Mouse (Mus musculus) midbrain, postnatal 0 days (tissue): ENCODE data around the gene Asns. TPM values are rescaled to one million over a fixed set of nuclear protein-coding genes. Genes with fewer than 3 reads are reported as not detected.

Experiments
- ATAC-seq: fragments of 200-750 bp; cut with Nextera tagmentation; 2 replicates; pipeline ENCODE4 v1.8.0; 2017; ENCODE audit warnings: moderate number of reproducible peaks, mild to moderate bottlenecking, moderate TSS enrichment, moderate library complexity; ENCODE audit not compliant: low FRiP score
- DNase-seq: peaks from one replicate; pipeline ENCODE4 v3.0.0-alpha.2; 2015; ENCODE audit warnings: low spot score
- H3K27ac ChIP-seq: fragments of 300-500 bp; sonication (generic); 2 replicates; pipeline ENCODE4 v1.5.1; 2014; ENCODE audit warnings: low read depth, mild to moderate bottlenecking, low read length, mixed read lengths
- H3K27me3 ChIP-seq: fragments of 300-500 bp; sonication (generic); 2 replicates; pipeline ENCODE4 v1.6.1; 2014; ENCODE audit warnings: low read length, control low read depth, mixed read lengths; ENCODE audit not compliant: insufficient read depth
- H3K36me3 ChIP-seq: fragments of 300-500 bp; sonication (generic); 2 replicates; pipeline ENCODE4 v1.6.1; 2014; ENCODE audit warnings: low read length, control low read depth, mixed read lengths; ENCODE audit not compliant: insufficient read depth
- H3K4me1 ChIP-seq: fragments of 300-500 bp; sonication (generic); 2 replicates; pipeline ENCODE4 v1.6.1; 2014; ENCODE audit warnings: mild to moderate bottlenecking, control low read depth, antibody characterized with exemption, low read length, mixed read lengths; ENCODE audit not compliant: insufficient read depth
- H3K4me2 ChIP-seq: fragments of 300-500 bp; sonication (generic); 2 replicates; pipeline ENCODE4 v1.6.1; 2014; ENCODE audit warnings: low read depth, mild to moderate bottlenecking, low read length, mixed read lengths; ENCODE audit not compliant: poor library complexity, severe bottlenecking
- H3K4me3 ChIP-seq: fragments of 300-500 bp; sonication (generic); 2 replicates; pipeline ENCODE4 v1.5.1; 2014; ENCODE audit warnings: low read depth, mild to moderate bottlenecking, low read length, moderate library complexity
- H3K9ac ChIP-seq: fragments of 300-500 bp; sonication (generic); replicated peaks from 2 replicates; pipeline ENCODE4 v1.6.1; 2014; ENCODE audit warnings: mild to moderate bottlenecking, low read length, moderate library complexity, mixed read lengths; ENCODE audit not compliant: poor library complexity, severe bottlenecking
- H3K9me3 ChIP-seq: fragments of 300-500 bp; sonication (generic); 2 replicates; pipeline ENCODE4 v1.6.1; 2016; ENCODE audit warnings: low read length, control low read depth
- CTCF ChIP-seq: IDR thresholded peaks from 2 replicates; pipeline ENCODE4 v1.5.1; 2016; ENCODE audit warnings: antibody characterized with exemption, mild to moderate bottlenecking
- WGBS: fragments of 180-500 bp; shearing (Covaris S2); extraction: QIAGEN DNeasy Blood & Tissue Kit; methylation state at CpG from one replicate; pipeline ENCODE4 v1.1.7; 2014; 5-methylcytosine and 5-hydroxymethylcytosine counted together
- polyA plus RNA-seq: library from polyadenylated mRNA; unstranded; fragments of >200 nt; fragmentation: Nextera tagmentation; extraction: Ambion mirVana; gene quantifications from 2 replicates; pipeline ENCODE4 v1.2.1, GENCODE M21; 2015
- total RNA-seq: library from RNA; depleted of rRNA; stranded (reverse); fragments of >200 nt; gene quantifications from 2 replicates; pipeline ENCODE4 v1.2.3, GENCODE M21; 2014; rRNA removed

Gene Asns
- total RNA-seq (88.7 and 93.0 TPM in 2 replicates), polyA plus RNA-seq (130 and 132 TPM in 2 replicates)

DNA sequence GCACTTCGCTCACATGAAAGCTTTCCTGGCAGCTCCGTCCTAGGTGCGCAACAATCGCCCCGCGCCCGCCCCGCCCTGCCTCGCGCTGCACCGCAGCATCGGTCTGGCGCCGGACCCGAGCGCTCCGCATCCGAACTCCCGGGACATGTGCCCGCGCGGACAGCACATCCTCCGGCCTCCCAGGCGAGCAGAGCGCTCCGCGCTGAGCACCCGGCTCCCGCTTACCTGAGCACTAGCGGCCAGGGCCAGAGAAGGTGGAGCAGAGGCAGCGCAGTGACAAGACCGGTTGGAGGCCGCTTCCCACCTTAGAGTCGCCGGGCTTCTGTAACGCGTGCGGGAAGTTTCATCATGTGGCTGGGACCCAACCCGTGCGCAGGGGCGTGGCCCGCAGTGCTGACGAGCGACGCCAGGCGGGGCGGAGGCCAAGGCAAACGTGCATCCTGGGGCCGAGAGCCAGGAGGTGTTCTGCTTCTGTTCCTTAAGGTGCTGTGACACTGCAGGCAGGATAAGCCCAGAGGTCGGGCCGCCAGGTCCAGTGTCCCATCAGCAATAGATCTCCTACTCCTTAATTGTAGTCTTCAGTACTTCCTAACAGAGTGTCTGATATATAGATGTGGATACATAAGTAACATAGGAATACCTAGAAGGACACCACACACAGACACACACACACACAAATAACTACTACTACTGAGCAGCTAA is at the start of gene Asns:
Asns (minus strand) TSS at position 371 of the 702 bp plus-strand sequence.
- Histone ChIP-seq H3K9me3 (no peaks in the 10 kb centered on the region), H3K4me1 (no peaks in the 10 kb centered on the region), H3K4me3 (peak within 1 kb of the TSS; percentile 79), H3K27ac (peak within 1 kb of the TSS; percentile 71), H3K27me3 (no peaks in the 10 kb centered on the region), H3K36me3 (no peaks in the 10 kb centered on the region), H3K4me2 (peak within 1 kb of the TSS; percentile 86), H3K9ac (peak within 1 kb of the TSS; percentile 76)
- peak; percentile 62 for TF ChIP-seq CTCF
- DNase-seq (peak; percentile 88), ATAC-seq (peak; percentile 95)
- under 1% methylated on average over 51 of the region's 51 CpGs for WGBS

DNA sequence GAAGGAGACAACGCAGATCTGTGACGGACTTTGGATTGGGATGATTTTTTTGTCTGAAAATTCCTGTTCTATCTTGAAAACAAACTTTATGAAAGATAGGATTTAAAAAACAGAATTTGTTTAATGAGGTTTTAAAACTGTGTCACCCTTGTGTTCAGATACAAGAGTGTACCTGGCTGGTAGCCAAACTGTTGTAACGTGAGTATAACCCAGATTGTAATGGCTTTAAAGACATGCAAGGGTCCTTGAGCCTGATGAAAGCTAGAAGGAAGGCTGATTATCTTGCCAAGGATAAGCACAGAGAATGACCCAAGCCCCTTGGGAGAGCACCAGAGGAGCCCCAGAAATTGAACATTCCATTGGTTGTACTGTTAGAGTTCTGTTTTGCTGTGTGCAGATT is 48.7 kb upstream of the Asns start:
- Histone ChIP-seq H3K4me3 (no peak overlapping the region), H3K9ac (no peak overlapping the region), H3K36me3 (no peaks in the 10 kb centered on the region), H3K27me3 (no peaks in the 10 kb centered on the region), H3K4me1 (no peaks in the 10 kb centered on the region), H3K27ac (no peak overlapping the region), H3K4me2 (no peak overlapping the region), H3K9me3 (no peaks in the 10 kb centered on the region)
- ATAC-seq (no peak), DNase-seq (no peak)
- 78% methylated on average over 3 of the region's 3 CpGs for WGBS
- no peak for TF ChIP-seq CTCF

DNA sequence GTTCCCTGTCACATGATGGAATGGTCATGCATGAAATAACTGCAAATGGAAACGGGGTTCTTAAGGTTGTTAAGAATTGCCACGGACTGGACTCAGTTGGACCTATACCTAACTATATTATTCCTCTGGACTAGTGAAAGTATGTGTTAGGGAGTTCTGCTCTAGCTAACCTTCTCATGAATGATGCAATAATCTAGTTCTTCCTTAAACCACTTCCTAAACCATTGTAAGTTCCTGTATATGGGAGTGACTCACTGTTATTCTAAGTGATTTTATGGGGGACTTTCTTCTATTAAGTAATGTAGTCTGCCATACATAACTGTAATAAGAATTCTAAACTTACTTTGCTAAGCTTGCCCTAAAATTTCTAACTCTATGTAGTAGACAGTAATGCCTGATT is 44.8 kb upstream of the Asns start:
- DNase-seq (no peak), ATAC-seq (no peak)
- no peak overlapping the region for H3K9ac ChIP-seq
- no peaks in the 10 kb centered on the region for H3K9me3 ChIP-seq
- H3K27ac ChIP-seq = no peak overlapping the region
- H3K36me3 ChIP-seq = no peaks in the 10 kb centered on the region
- no peaks in the 10 kb centered on the region for H3K27me3 ChIP-seq
- no peak overlapping the region for H3K4me3 ChIP-seq
- 89% methylated on average over 2 of the region's 2 CpGs for WGBS
- no peak overlapping the region for H3K4me2 ChIP-seq
- no peak for TF ChIP-seq CTCF
- H3K4me1 ChIP-seq = no peaks in the 10 kb centered on the region

DNA sequence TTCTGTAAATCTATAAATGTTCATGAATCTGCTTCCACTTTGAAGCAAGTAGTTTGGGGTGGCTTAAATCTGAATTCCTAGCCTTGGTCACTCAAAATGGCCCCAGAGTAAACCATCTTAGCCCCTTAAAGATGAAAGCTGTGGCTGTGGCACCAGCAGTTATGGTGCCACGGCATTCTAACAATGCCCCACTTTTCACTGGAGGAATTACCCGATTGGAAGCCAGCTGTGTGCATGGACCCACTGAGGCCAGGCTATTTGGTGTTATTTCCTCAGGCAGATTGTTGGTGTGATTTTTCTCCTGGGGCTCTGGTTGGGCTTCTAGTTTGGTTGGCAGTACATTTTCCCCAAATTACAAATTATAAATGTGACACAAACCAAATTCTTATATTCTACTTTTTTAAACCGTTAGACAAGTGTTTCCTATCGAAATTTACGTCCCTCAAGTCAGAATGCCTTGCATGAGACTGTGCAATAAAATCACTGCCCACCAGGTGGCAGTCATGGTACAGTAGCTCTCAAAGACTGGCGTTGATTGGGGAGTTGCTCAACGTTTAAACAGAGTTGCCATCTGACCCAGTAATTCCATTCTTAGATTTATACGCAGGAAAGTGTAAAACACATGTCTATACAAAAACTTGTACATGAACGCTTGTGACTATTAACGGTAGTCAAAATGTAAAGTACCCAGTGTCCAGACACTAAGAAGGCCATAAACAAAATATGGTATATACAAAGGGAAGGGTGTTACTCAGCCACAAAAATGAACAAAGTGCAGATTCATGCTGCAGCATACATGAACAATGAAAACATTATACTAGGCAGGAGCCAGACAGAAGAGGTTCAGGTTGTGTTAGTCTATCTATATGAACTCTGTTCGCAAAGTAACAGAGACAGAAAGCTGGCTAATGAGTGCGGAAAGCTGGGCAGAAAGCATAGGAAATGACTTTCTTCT is 40.0 kb upstream of the Asns start:
- TF ChIP-seq CTCF = peak; percentile 99

DNA sequence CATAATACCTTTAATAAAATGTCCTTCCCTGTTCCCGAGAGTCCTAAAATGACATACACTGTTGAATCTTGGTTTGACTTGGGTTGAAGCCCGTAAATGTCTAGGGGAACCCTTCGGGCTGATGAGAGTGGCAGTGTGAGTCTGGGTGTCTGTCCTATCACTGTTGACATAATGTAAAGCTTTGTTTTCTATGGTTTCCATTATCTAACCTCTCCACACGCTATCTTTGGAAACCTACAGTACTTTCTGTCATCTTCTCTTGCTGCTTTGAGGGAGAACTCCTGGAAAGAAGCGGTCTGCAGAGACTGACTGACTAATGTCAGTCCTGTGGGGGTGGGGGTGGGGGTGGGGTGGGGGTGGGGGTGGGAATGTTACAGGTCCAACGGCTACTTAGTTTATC is 39.0 kb upstream of the Asns start:
- DNase-seq (no peak), ATAC-seq (no peak)
- H3K9ac ChIP-seq = no peak overlapping the region
- no peak overlapping the region for H3K27ac ChIP-seq
- H3K4me3 ChIP-seq = no peak overlapping the region
- no peaks in the 10 kb centered on the region for H3K4me1 ChIP-seq
- no peak for TF ChIP-seq CTCF
- no peaks in the 10 kb centered on the region for H3K27me3 ChIP-seq
- no peak overlapping the region for H3K4me2 ChIP-seq
- WGBS = 89% methylated on average over 6 of the region's 6 CpGs
- 0 out of 2 replicates have a peak, but pooled peaks cover 3% of the 10 kb centered on the region for H3K9me3 ChIP-seq
- no peaks in the 10 kb centered on the region for H3K36me3 ChIP-seq

More for the DNA sequence above, 40.0 kb upstream of the Asns start:
- WGBS = 35% methylated on average over 12 of the region's 12 CpGs
- H3K9ac ChIP-seq = no peak overlapping the region
- ATAC-seq (peak; percentile 73; the same call in 1 of the 2 replicates), DNase-seq (peak; percentile 92)
- H3K9me3 ChIP-seq = 0 out of 2 replicates have a peak, but pooled peaks cover 1% of the 10 kb centered on the region
- no peak overlapping the region for H3K4me3 ChIP-seq
- H3K4me2 ChIP-seq = no peak overlapping the region
- no peaks in the 10 kb centered on the region for H3K27me3 ChIP-seq
- H3K4me1 ChIP-seq = no peaks in the 10 kb centered on the region
- no peak overlapping the region for H3K27ac ChIP-seq
- H3K36me3 ChIP-seq = no peaks in the 10 kb centered on the region
